ENCODE assay signal across 13 mouse cellular contexts in the genomic region with DNA sequence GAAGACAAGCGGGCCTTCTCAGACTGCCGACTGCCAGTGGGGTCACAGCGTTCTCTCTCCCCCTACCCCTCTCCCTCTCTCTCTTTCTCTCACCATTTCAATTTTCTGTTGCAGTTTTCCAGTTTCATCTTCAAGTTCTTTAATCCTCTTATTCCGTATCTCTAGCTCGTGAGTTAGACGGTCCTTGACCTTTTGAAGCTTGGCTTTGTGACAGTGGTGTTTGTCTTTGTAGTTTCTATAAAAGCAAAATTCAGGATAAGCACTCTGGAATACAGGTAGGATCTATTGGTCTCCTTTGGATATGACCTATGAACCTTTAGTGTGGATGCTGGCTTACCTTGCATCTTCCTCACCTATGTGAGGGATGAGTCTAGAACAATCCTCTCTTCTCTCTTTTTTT. TPM values are rescaled to one million over a fixed set of nuclear protein-coding genes. Genes with fewer than 3 reads are reported as not detected.
DNase-seq lines count a peak whose midpoint lies in the region.
"Had no signal": no experiment of that assay in that cellular context is flagged by ENCODE, and none has a peak within 500 bp of the region (broad histone marks: within the 10 kb centered on the region; RNA-seq: fewer than 3 reads in every experiment).

No protein-coding gene starts in this region.

- peak; percentile 66 to 90 for DNase-seq in adrenal gland, adult (ENCODE audit: inconsistent age in 2 of 2, low spot score in 1 of 2)
- DNase-seq in adrenal gland, postnatal 25 days = no peak
- DNase-seq in adrenal gland, adult 8-10 months = peak; percentile 39
- peak; percentile 58 for DNase-seq in adrenal gland, postnatal 14 days
- no peak for DNase-seq in frontal cortex, postnatal 36 days (ENCODE audit: low spot score in 2 of 2)
- no peak for DNase-seq in left cerebral cortex, postnatal 4 days
- DNase-seq: B cell, adult 2 months; cerebellum, adult 11-12 months; cerebellum, adult 2 months; cerebellum, adult 9-10 months; cerebellum, postnatal 10 days; cerebellum, postnatal 25 days; forebrain, postnatal 0 days had no signal

- intact Hi-C loops in left cerebral cortex, postnatal 4 days (cut with DNase I) = no loop called here

RNA-seq across cellular contexts. Expression of a gene that starts 13.1 kb away (rescaled TPM):
- 14.1 and 26.4 TPM in 2 replicates for total RNA-seq in adrenal gland, postnatal 25 days (2021)
- total RNA-seq in adrenal gland, adult 8-10 months (2022) = 10 to 100 TPM; 17.7 to 25.4 (median 24.3) TPM
- total RNA-seq in adrenal gland, postnatal 14 days (2021) = 19.9 and 23.8 TPM in 2 replicates
- 10 to 100 TPM; 26.2 to 27.3 TPM for total RNA-seq in left cerebral cortex, postnatal 4 days (2021)

RNA-seq across cellular contexts. Expression of a gene that starts 39.1 kb away (rescaled TPM):
- total RNA-seq in adrenal gland, postnatal 25 days (2021) = 585 and 731 TPM in 2 replicates
- 100 to 1,000 TPM; 443 to 619 (median 512) TPM for total RNA-seq in adrenal gland, adult 8-10 months (2022)
- total RNA-seq in adrenal gland, postnatal 14 days (2021) = 620 and 697 TPM in 2 replicates
- 1,000 to 10,000 TPM; 1,087 to 1,125 TPM for total RNA-seq in left cerebral cortex, postnatal 4 days (2021)

Comparison
In these comparisons a context has a peak if more than half of its experiments do, and no peak if none do; other contexts are left out.
1. DNase-seq: peak in adrenal gland, adult (2 of 2), adrenal gland, adult 8-10 months (single experiment) and adrenal gland, postnatal 14 days (single experiment); none in adrenal gland, postnatal 25 days (single experiment), frontal cortex, postnatal 36 days (0 of 2) and left cerebral cortex, postnatal 4 days (single experiment).